Mouse (Mus musculus): ENCODE data around the gene Sp3. TPM values are rescaled to one million over a fixed set of nuclear protein-coding genes. Genes with fewer than 3 reads are reported as not detected.

Gene Sp3
- polyA plus RNA-seq, 1 experiment from 2014 or later: 74.7 TPM

DNA sequence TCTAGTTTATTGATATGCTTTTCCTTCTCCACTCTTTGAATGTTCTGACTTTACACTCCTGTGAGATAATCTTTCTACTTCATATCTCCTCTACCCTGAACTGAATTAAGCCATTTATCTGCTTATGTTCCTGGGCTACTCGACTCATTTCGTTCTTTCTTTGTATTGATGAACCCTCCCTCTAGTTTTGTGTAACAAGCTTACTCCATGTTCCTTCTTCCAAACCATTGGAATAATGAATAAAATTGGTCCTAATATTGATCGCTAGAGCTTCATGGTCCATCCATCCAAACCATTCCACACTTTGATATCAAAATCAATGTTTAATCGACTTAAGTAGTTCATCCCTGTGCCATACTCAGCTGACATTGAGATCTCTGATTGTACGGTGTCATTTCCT is 6.4 kb upstream of the Sp3 start, which contains the start of gene Gm11084:
Gene Gm11084, minus strand, starts transcription at position 101 of the 400 bp plus-strand sequence.
- WGBS: 92% methylated on average over 5 of the region's 5 CpGs
- no peak within 1 kb of the TSS for H3K27ac ChIP-seq
- H3K4me2 ChIP-seq: no peak within 1 kb of the TSS

DNA sequence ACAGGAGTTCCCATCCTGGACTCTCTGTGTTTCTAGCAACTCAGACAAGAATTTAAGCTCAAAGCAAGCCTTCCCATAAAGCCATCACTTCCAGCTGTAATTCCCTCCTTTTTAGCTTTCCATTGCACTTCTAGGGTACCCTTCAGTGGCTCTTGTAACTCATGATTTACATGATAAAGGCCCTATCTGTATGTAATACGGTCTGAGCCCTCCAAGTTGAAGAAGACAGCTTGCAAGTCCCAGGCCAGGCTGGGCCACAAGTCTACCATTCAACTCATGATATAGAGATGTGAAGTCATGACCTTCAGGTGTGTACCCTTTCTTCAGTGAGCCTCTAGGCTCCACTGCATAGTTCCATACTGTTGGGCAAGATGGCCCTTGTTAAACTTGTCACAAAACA is 5.3 kb upstream of the Sp3 start:
- no peaks in the 10 kb centered on the region for H3K27me3 ChIP-seq
- H3K4me1 ChIP-seq (replicated peaks): peaks cover 13% of the 10 kb centered on the region
- H3K36me3 ChIP-seq: peaks cover 9% of the 10 kb centered on the region; the same call in 1 of the 2 replicates
- no peak overlapping the region for H3K4me3 ChIP-seq (replicated peaks)
- H3K9ac ChIP-seq (replicated peaks): no peak overlapping the region
- 71% methylated on average over 1 of the region's 1 CpGs for WGBS
- ATAC-seq (ENCODE audit: insufficient number of reproducible peaks, insufficient read depth, low FRiP score, low TSS enrichment, low read depth): no peak
- H3K27ac ChIP-seq: no peak overlapping the region
- no peak overlapping the region for H3K4me2 ChIP-seq
- peaks cover 12% of the 10 kb centered on the region for H3K9me3 ChIP-seq

More for the DNA sequence above, 6.4 kb upstream of the Sp3 start, which contains the start of gene Gm11084:
- Histone ChIP-seq H3K27me3 (no peaks in the 10 kb centered on the region), H3K36me3 (peaks cover 9% of the 10 kb centered on the region; the same call in 1 of the 2 replicates), H3K9me3 (peaks cover 12% of the 10 kb centered on the region), H3K4me3 (replicated peaks) (no peak within 1 kb of the TSS), H3K4me1 (replicated peaks) (peaks cover 13% of the 10 kb centered on the region), H3K9ac (replicated peaks) (no peak within 1 kb of the TSS)
- no peak for ATAC-seq (ENCODE audit: insufficient number of reproducible peaks, insufficient read depth, low FRiP score, low TSS enrichment, low read depth)

- Histone ChIP-seq H3K9ac (replicated peaks) (no peak overlapping the region), H3K27ac (peak overlapping the region; percentile 74), H3K9me3 (peaks cover 12% of the 10 kb centered on the region), H3K27me3 (no peaks in the 10 kb centered on the region), H3K36me3 (peaks cover 9% of the 10 kb centered on the region; the same call in 1 of the 2 replicates), H3K4me2 (no peak overlapping the region), H3K4me3 (replicated peaks) (no peak overlapping the region), H3K4me1 (replicated peaks) (peaks cover 13% of the 10 kb centered on the region)
- ATAC-seq (ENCODE audit: insufficient number of reproducible peaks, insufficient read depth, low FRiP score, low TSS enrichment, low read depth): no peak
- 27% methylated on average over 4 of the region's 4 CpGs for WGBS
These were observed 4.6 kb upstream of the Sp3 start for GRCm38 (mm10) chr2:72984806-72985205.

GRCm38 (mm10) chr2:72983211-72983610 is 3.0 kb upstream of the Sp3 start:
- Histone ChIP-seq H3K27ac (no peak overlapping the region), H3K4me1 (replicated peaks) (peaks cover 13% of the 10 kb centered on the region), H3K36me3 (no peaks in the 10 kb centered on the region), H3K9me3 (no peaks in the 10 kb centered on the region; the same call in 1 of the 2 replicates), H3K9ac (replicated peaks) (no peak overlapping the region), H3K27me3 (no peaks in the 10 kb centered on the region), H3K4me2 (no peak overlapping the region), H3K4me3 (replicated peaks) (no peak overlapping the region)
- no peak for ATAC-seq (ENCODE audit: insufficient number of reproducible peaks, insufficient read depth, low FRiP score, low TSS enrichment, low read depth)
- 91% methylated on average over 3 of the region's 3 CpGs for WGBS

- Histone ChIP-seq H3K4me1 (replicated peaks) (peaks cover 15% of the 10 kb centered on the region), H3K36me3 (no peaks in the 10 kb centered on the region), H3K27ac (no peak overlapping the region), H3K4me2 (no peak overlapping the region), H3K9me3 (no peaks in the 10 kb centered on the region), H3K4me3 (replicated peaks) (no peak overlapping the region), H3K9ac (replicated peaks) (no peak overlapping the region), H3K27me3 (no peaks in the 10 kb centered on the region)
- WGBS: 91% methylated on average over 7 of the region's 7 CpGs
- ATAC-seq (ENCODE audit: insufficient number of reproducible peaks, insufficient read depth, low FRiP score, low TSS enrichment, low read depth): no peak
These were observed 2.0 kb upstream of the Sp3 start for GRCm38 (mm10) chr2:72982110-72982785.

DNA sequence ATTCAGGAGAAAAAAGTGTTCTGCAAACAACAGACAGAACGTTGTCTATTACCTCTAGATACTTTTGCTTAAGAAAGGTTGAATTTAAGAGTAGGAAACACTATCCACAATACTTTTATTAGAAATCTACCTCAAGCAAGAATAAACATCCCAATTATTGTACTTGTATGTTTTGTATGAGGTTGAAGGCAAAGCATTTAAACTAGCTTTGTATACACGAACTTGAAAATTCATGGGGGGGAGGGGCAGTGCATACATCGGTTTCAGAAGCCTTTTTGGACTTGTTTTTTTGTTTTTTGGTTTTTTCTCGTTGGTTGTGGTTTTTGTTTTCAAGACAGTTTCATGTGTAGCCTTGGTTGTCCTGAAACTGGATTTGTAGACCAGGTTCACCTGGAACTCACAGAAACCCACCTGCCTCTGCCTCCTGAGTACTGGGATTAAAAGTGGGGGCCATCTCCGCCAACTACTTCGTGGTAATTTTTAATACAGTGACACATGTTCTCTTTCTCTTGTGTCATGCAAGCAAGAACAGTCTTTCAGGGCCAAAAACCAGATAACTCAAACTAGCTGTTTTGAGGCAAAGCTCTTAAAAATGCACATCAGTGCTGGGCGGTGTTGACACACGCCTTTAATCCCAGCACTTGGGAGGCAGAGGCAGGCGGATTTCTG is 1.3 kb upstream of the Sp3 start:
- WGBS: 82% methylated on average over 9 of the region's 9 CpGs
- Histone ChIP-seq H3K4me1 (replicated peaks) (peaks cover 20% of the 10 kb centered on the region), H3K4me2 (peak overlapping the region; percentile 68), H3K9me3 (no peaks in the 10 kb centered on the region), H3K27ac (peak overlapping the region; percentile 100; the same call in 1 of the 2 replicates), H3K9ac (replicated peaks) (no peak overlapping the region), H3K36me3 (no peaks in the 10 kb centered on the region), H3K27me3 (no peaks in the 10 kb centered on the region), H3K4me3 (replicated peaks) (peak overlapping the region; percentile 97)
- no peak for ATAC-seq (ENCODE audit: insufficient number of reproducible peaks, insufficient read depth, low FRiP score, low TSS enrichment, low read depth)

DNA sequence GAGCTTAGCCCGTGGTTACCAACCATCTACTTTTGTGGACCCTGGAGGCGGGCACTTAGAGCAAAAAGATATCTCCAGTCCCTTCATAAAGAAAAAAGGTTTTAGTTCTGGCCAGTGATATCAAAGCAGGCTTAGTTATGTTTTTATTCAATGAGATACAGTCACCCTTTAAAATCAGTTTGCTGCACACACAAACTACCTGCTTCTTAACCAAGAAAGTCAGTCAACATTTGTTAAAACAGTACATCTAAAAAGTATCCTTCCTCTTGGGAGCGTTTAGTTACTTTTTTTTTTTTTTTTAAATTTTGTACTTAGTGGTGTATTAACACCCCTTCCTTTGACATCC is 802 bp upstream of the Sp3 start:
- 24% methylated on average over 3 of the region's 3 CpGs for WGBS
- H3K4me3 ChIP-seq (replicated peaks): peak overlapping the region; percentile 97
- H3K4me1 ChIP-seq (replicated peaks): peaks cover 24% of the 10 kb centered on the region
- no peaks in the 10 kb centered on the region for H3K27me3 ChIP-seq
- H3K4me2 ChIP-seq: peak overlapping the region; percentile 68
- H3K9me3 ChIP-seq: no peaks in the 10 kb centered on the region
- no peak for ATAC-seq (ENCODE audit: insufficient number of reproducible peaks, insufficient read depth, low FRiP score, low TSS enrichment, low read depth)
- peaks cover 1% of the 10 kb centered on the region; the same call in 1 of the 2 replicates for H3K36me3 ChIP-seq
- H3K27ac ChIP-seq: peak overlapping the region; percentile 100
- H3K9ac ChIP-seq (replicated peaks): peak overlapping the region; percentile 100

- Histone ChIP-seq H3K9ac (replicated peaks) (peak overlapping the region; percentile 100), H3K4me2 (peak overlapping the region; percentile 74), H3K36me3 (peaks cover 8% of the 10 kb centered on the region; the same call in 1 of the 2 replicates), H3K4me3 (replicated peaks) (peak overlapping the region; percentile 97), H3K27me3 (no peaks in the 10 kb centered on the region), H3K4me1 (replicated peaks) (peaks cover 25% of the 10 kb centered on the region), H3K9me3 (no peaks in the 10 kb centered on the region), H3K27ac (peak overlapping the region; percentile 100)
- peak; percentile 63 for ATAC-seq (ENCODE audit: insufficient number of reproducible peaks, insufficient read depth, low FRiP score, low TSS enrichment, low read depth)
- under 1% methylated on average over 11 of the region's 54 CpGs for WGBS
These were observed 581 bp downstream of the Sp3 start for GRCm38 (mm10) chr2:72979659-72980071.

DNA sequence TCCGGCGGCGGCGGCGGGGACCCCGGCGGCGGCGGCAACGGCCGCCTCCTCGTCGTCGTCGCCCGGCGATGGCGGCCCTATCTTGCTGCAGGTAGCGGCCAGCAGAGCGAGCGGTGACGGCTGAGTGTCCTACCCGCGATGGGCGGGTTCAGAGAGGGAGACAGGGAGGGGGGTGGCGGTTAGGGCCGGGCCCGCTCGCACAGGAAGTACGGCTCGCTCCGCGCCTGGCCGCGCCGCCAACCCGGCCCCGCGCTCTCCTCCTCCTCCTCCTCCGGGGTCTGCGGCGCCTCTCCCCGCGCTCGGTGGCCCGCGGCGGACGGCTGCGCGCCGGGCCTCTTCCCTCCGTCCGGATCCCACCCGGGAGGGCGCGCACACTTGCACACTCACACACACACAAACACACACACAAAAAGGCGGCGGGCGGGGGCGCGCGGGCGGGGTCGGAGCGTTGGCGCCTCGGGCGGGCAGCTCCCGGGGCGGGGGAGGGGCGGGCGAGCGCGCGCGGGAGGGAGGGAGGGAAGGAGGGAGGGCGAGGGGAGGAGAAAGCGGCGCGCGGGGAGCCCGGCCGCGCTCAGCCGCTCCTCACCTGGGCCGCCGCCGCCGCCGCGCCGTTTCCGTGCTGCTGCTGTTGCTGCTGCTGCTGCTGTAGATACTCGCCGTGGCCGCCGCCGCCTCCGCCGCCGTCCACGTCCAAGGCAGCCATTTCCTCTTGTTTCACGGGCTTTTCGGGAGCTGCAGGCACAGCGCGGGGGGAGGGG is 1.2 kb downstream of the Sp3 start:
- ATAC-seq (ENCODE audit: insufficient number of reproducible peaks, insufficient read depth, low FRiP score, low TSS enrichment, low read depth): peak; percentile 81
- WGBS: under 1% methylated on average over 34 of the region's 107 CpGs
- peaks cover 8% of the 10 kb centered on the region; the same call in 1 of the 2 replicates for H3K36me3 ChIP-seq
- no peaks in the 10 kb centered on the region for H3K9me3 ChIP-seq
- H3K4me2 ChIP-seq: peak overlapping the region; percentile 74
- peak overlapping the region; percentile 97 for H3K4me3 ChIP-seq (replicated peaks)
- H3K9ac ChIP-seq (replicated peaks): peak overlapping the region; percentile 100
- peak overlapping the region; percentile 100 for H3K27ac ChIP-seq
- no peaks in the 10 kb centered on the region for H3K27me3 ChIP-seq
- H3K4me1 ChIP-seq (replicated peaks): peaks cover 19% of the 10 kb centered on the region

GRCm38 (mm10) chr2:72978473-72978872 is 1.8 kb downstream of the Sp3 start:
- peak overlapping the region; percentile 97 for H3K4me3 ChIP-seq (replicated peaks)
- ATAC-seq (ENCODE audit: insufficient number of reproducible peaks, insufficient read depth, low FRiP score, low TSS enrichment, low read depth): no peak
- under 1% methylated on average over 38 of the region's 38 CpGs for WGBS
- H3K9me3 ChIP-seq: no peaks in the 10 kb centered on the region
- peaks cover 21% of the 10 kb centered on the region for H3K4me1 ChIP-seq (replicated peaks)
- H3K27me3 ChIP-seq: no peaks in the 10 kb centered on the region
- peaks cover 8% of the 10 kb centered on the region; the same call in 1 of the 2 replicates for H3K36me3 ChIP-seq
- H3K9ac ChIP-seq (replicated peaks): peak overlapping the region; percentile 100
- H3K27ac ChIP-seq: peak overlapping the region; percentile 100
- H3K4me2 ChIP-seq: peak overlapping the region; percentile 74

DNA sequence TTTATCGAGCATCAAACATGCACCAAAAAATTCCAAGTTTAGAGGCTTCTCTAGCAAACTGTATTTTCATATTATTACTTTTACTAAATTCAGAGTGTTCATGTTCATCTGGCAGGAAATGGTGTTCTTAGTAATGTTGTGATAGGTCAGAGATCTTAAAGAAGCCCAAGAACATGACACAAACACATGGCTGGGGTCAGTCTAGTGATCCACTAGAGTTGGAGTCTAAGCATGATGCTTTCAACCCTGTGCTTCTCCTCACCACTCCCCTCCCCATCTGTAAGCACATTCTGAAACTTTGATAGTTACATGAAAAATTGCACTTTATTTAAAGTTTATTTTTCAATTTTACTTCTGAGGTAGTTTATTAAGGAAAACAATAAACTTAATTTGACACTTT is 3.0 kb downstream of the Sp3 start:
- H3K9ac ChIP-seq (replicated peaks): no peak overlapping the region
- H3K9me3 ChIP-seq: no peaks in the 10 kb centered on the region
- H3K27me3 ChIP-seq: no peaks in the 10 kb centered on the region
- peaks cover 8% of the 10 kb centered on the region; the same call in 1 of the 2 replicates for H3K36me3 ChIP-seq
- H3K4me1 ChIP-seq (replicated peaks): peaks cover 21% of the 10 kb centered on the region
- ATAC-seq (ENCODE audit: insufficient number of reproducible peaks, insufficient read depth, low FRiP score, low TSS enrichment, low read depth): no peak
- peak overlapping the region; percentile 19 for H3K4me3 ChIP-seq (replicated peaks)
- H3K4me2 ChIP-seq: peak overlapping the region; percentile 50
- H3K27ac ChIP-seq: no peak overlapping the region
- 70% methylated on average over 1 of the region's 1 CpGs for WGBS
